Mouse (Mus musculus) adrenal gland, postnatal 25 days (tissue): ENCODE measurements around the gene Tsc2. TPM values are rescaled to one million over a fixed set of nuclear protein-coding genes. Genes with fewer than 3 reads are reported as not detected.
"Not testable (repeated sequence)": the region's sequence is repeated elsewhere in the genome, so short reads cannot be mapped to it uniquely, and the experiment has no call there.

Experiments used
- DNase-seq: peaks from one replicate; pipeline ENCODE4 v3.0.0; 2021; ENCODE audit warnings: mixed read lengths
- long read RNA-seq: library from polyadenylated mRNA; stranded (forward); transcript quantifications from one replicate; pipeline ENCODE4 v2.0.0, GENCODE M21; 2021
- total RNA-seq: library from RNA; stranded (reverse); gene quantifications from 2 replicates; pipeline ENCODE4 v1.2.3, GENCODE M21; 2021

Tsc2 gene
- 108 and 138 TPM in 2 replicates for total RNA-seq
- long read RNA-seq, full-length matches to known transcripts, result 4 of 41 reads
- long read RNA-seq, partial matches to known transcripts, result 24 of 41 reads
- long read RNA-seq, other reads (novel, unspliced or antisense), result 13 of 41 reads

GRCm38 (mm10) chr17:24632167-24632812 lies at the start of gene Tsc2, which contains the start of gene Nthl1:
Gene Tsc2, minus strand, starts transcription at chr17:24632630.
Gene Nthl1, plus strand, starts transcription at chr17:24632680.
- peak; percentile 84 for DNase-seq

- no peak for DNase-seq
Observed at GRCm38 (mm10) chr17:24677500-24678080, 45.2 kb upstream of the Tsc2 start.

GRCm38 (mm10) chr17:24676877-24677276 lies 44.4 kb upstream of the Tsc2 start:
- no peak for DNase-seq

GRCm38 (mm10) chr17:24676187-24676586 lies 43.8 kb upstream of the Tsc2 start:
- DNase-seq, result peak; percentile 41

- no peak for DNase-seq
Observed at GRCm38 (mm10) chr17:24674277-24674676, 41.8 kb upstream of the Tsc2 start.

GRCm38 (mm10) chr17:24672141-24672540 lies 39.7 kb upstream of the Tsc2 start:
- DNase-seq, result peak; percentile 60

- no peak for DNase-seq
Observed at GRCm38 (mm10) chr17:24671346-24671745, 38.9 kb upstream of the Tsc2 start.

- no peak for DNase-seq
Observed at GRCm38 (mm10) chr17:24670246-24670844, 37.9 kb upstream of the Tsc2 start.

- DNase-seq, result peak; percentile 96
Observed at GRCm38 (mm10) chr17:24669545-24670245, 37.3 kb upstream of the Tsc2 start, which contains the start of gene Zfp598. Gene Zfp598, plus strand, starts transcription at chr17:24669687.

GRCm38 (mm10) chr17:24669214-24669544 lies 36.7 kb upstream of the Tsc2 start:
- DNase-seq, result not testable (repeated sequence)

- peak; percentile 45 for DNase-seq
Observed at GRCm38 (mm10) chr17:24667416-24667815, 35.0 kb upstream of the Tsc2 start.

GRCm38 (mm10) chr17:24667011-24667410 lies 34.6 kb upstream of the Tsc2 start:
- DNase-seq, result not testable (repeated sequence)

- DNase-seq, result no peak
Observed at GRCm38 (mm10) chr17:24658017-24658758, 25.8 kb upstream of the Tsc2 start, which contains the start of gene Npw. Gene Npw, minus strand, starts transcription at chr17:24658457.

- DNase-seq, result no peak
Observed at GRCm38 (mm10) chr17:24654969-24655368, 22.5 kb upstream of the Tsc2 start.

- DNase-seq, result peak; percentile 79
Observed at GRCm38 (mm10) chr17:24653967-24654710, 21.7 kb upstream of the Tsc2 start.

- DNase-seq, result no peak
Observed at GRCm38 (mm10) chr17:24651835-24652234, 19.4 kb upstream of the Tsc2 start.

- DNase-seq, result no peak
Observed at GRCm38 (mm10) chr17:24650766-24651165, 18.3 kb upstream of the Tsc2 start.

GRCm38 (mm10) chr17:24650070-24650616 lies 17.7 kb upstream of the Tsc2 start, which contains the start of gene Slc9a3r2:
Gene Slc9a3r2, minus strand, starts transcription at chr17:24650327.
- peak; percentile 76 for DNase-seq

GRCm38 (mm10) chr17:24649581-24650069 lies 17.2 kb upstream of the Tsc2 start:
- DNase-seq, result peak; percentile 53

- no peak for DNase-seq
Observed at GRCm38 (mm10) chr17:24648731-24649377, 16.4 kb upstream of the Tsc2 start.
